In genomic region chr9:66945161-66945560, GRCm38 (mm10) we compare ENCODE assay signal across 8 mouse cellular contexts. TPM values are rescaled to one million over a fixed set of nuclear protein-coding genes. Genes with fewer than 3 reads are reported as not detected.
DNase-seq lines count a peak whose midpoint lies in the region; ATAC-seq and TF ChIP-seq lines count a peak whose summit lies in the region.

No protein-coding gene starts in this region.

- H3K36me3 ChIP-seq in kidney, embryonic 16.5 days (ENCODE audit: insufficient read depth, low read length), result peaks cover 11% of the 10 kb centered on the region
- H3K36me3 ChIP-seq in hindbrain, embryonic 15.5 days, result peaks cover 8% of the 10 kb centered on the region
- H3K36me3 ChIP-seq in midbrain, postnatal 0 days (ENCODE audit: insufficient read depth, low read length), result peaks cover 2% of the 10 kb centered on the region; the same call in 1 of the 2 replicates

- peak overlapping the region; percentile 98 for H3K9ac ChIP-seq in kidney, embryonic 16.5 days (replicated peaks; ENCODE audit: low read length)
- peak overlapping the region; percentile 70 for H3K9ac ChIP-seq in hindbrain, embryonic 15.5 days
- no peak overlapping the region; the same call in 1 of the 2 replicates for H3K9ac ChIP-seq in midbrain, postnatal 0 days (replicated peaks; ENCODE audit: low read length, poor library complexity, severe bottlenecking)

- no peak for DNase-seq in kidney, adult 9 months
- no peak for DNase-seq in midbrain, postnatal 0 days (ENCODE audit: low spot score)
- no peak for DNase-seq in T-cell, adult 2 months (ENCODE audit: low spot score)
- DNase-seq in right cerebral cortex, adult 2 months (ENCODE audit: low spot score in 2 of 2), result no peak

- peak overlapping the region; percentile 88 for H3K4me3 ChIP-seq in kidney, embryonic 16.5 days (ENCODE audit: low read length)
- H3K4me3 ChIP-seq in cortical plate, adult 2 months (ENCODE audit: insufficient read depth, low read length), result peak overlapping the region; percentile 53
- H3K4me3 ChIP-seq in hindbrain, embryonic 15.5 days, result peak overlapping the region; percentile 64
- H3K4me3 ChIP-seq in midbrain, postnatal 0 days (ENCODE audit: low read depth, low read length), result peak overlapping the region; percentile 94

- H3K4me1 ChIP-seq in kidney, embryonic 16.5 days (ENCODE audit: insufficient read depth, low read length), result no peaks in the 10 kb centered on the region; the same call in 1 of the 2 replicates
- peaks cover 2% of the 10 kb centered on the region; the same call in 1 of the 2 replicates for H3K4me1 ChIP-seq in cortical plate, adult 2 months (ENCODE audit: control insufficient read depth, insufficient read depth, low read length)
- peaks cover 12% of the 10 kb centered on the region for H3K4me1 ChIP-seq in hindbrain, embryonic 15.5 days (replicated peaks)
- H3K4me1 ChIP-seq in midbrain, postnatal 0 days (ENCODE audit: insufficient read depth, low read length), result no peaks in the 10 kb centered on the region; the same call in 1 of the 2 replicates

- ATAC-seq in kidney, embryonic 16.5 days (ENCODE audit: low FRiP score, low TSS enrichment), result no peak
- no peak for ATAC-seq in hindbrain, embryonic 15.5 days (ENCODE audit: low FRiP score, low read depth)
- ATAC-seq in midbrain, postnatal 0 days (ENCODE audit: low FRiP score), result no peak
- no peak; the same call in 1 of the 2 replicates for ATAC-seq in megakaryocyte-erythroid progenitor cell, adult 5-6 weeks (replicated peaks; ENCODE audit: low FRiP score, low TSS enrichment, poor library complexity, severe bottlenecking)

- peak overlapping the region; percentile 98 for H3K27ac ChIP-seq in kidney, embryonic 16.5 days (ENCODE audit: low read length)
- peak overlapping the region; percentile 43; the same call in 1 of the 2 replicates for H3K27ac ChIP-seq in cortical plate, adult 2 months (ENCODE audit: insufficient read depth, low read length)
- peak overlapping the region; percentile 93 for H3K27ac ChIP-seq in hindbrain, embryonic 15.5 days (replicated peaks)
- peak overlapping the region; percentile 89; the same call in 1 of the 2 replicates for H3K27ac ChIP-seq in midbrain, postnatal 0 days (ENCODE audit: low read depth, low read length)

- H3K27me3 ChIP-seq in kidney, embryonic 16.5 days (ENCODE audit: insufficient read depth, low read length), result no peaks in the 10 kb centered on the region
- no peaks in the 10 kb centered on the region for H3K27me3 ChIP-seq in hindbrain, embryonic 15.5 days
- H3K27me3 ChIP-seq in midbrain, postnatal 0 days (ENCODE audit: insufficient read depth, low read length), result no peaks in the 10 kb centered on the region

- WGBS in kidney, embryonic 16.5 days, result 10% methylated on average over 4 of the region's 4 CpGs
- WGBS in hindbrain, embryonic 15.5 days, result 30% methylated on average over 4 of the region's 4 CpGs
- WGBS in midbrain, postnatal 0 days, result 16% methylated on average over 4 of the region's 4 CpGs

- TF ChIP-seq POLR2A in cortical plate, adult 2 months (IDR thresholded peaks at IDR 0.05; ENCODE audit: extremely low read depth, insufficient read depth, low read length), result no peak

- peak overlapping the region; percentile 77 for H3K4me2 ChIP-seq in kidney, embryonic 16.5 days (replicated peaks; ENCODE audit: low read depth, low read length)
- peak overlapping the region; percentile 71 for H3K4me2 ChIP-seq in hindbrain, embryonic 15.5 days
- H3K4me2 ChIP-seq in midbrain, postnatal 0 days (ENCODE audit: low read depth, low read length, poor library complexity, severe bottlenecking), result peak overlapping the region; percentile 77

- TF ChIP-seq CTCF in cortical plate, adult 2 months (IDR thresholded peaks at IDR 0.05; ENCODE audit: extremely low read depth, insufficient read depth, low read length), result no peak
- no peak for TF ChIP-seq CTCF in midbrain, postnatal 0 days (IDR thresholded peaks at IDR 0.05)

- no peaks in the 10 kb centered on the region for H3K9me3 ChIP-seq in kidney, embryonic 16.5 days (ENCODE audit: low read length)
- no peaks in the 10 kb centered on the region for H3K9me3 ChIP-seq in hindbrain, embryonic 15.5 days
- H3K9me3 ChIP-seq in midbrain, postnatal 0 days (ENCODE audit: low read length), result no peaks in the 10 kb centered on the region

RNA-seq across cellular contexts. Expression of gene Rps27l, which starts 0.7 kb away (rescaled TPM):
- polyA plus RNA-seq in kidney, embryonic 16.5 days (2015; fragmentation: Nextera tagmentation; extraction: Ambion mirVana), result 585 and 609 TPM in 2 replicates
- 43.3 and 54.1 TPM in 2 replicates for polyA plus RNA-seq in cortical plate, adult 2 months (2012; rRNA removed)
- polyA plus RNA-seq in hindbrain, embryonic 15.5 days (2015; fragmentation: Nextera tagmentation; extraction: Ambion mirVana), result 237 and 266 TPM in 2 replicates
- 45.8 and 51.7 TPM in 2 replicates for total RNA-seq in midbrain, postnatal 0 days (2014; rRNA removed)
- polyA plus RNA-seq in midbrain, postnatal 0 days (2015; fragmentation: Nextera tagmentation; extraction: Ambion mirVana), result 160 and 168 TPM in 2 replicates
- 858 and 1,123 TPM in 2 replicates for total RNA-seq in megakaryocyte-erythroid progenitor cell, adult 5-6 weeks (2014; fragmentation: Nextera tagmentation)
- total RNA-seq in megakaryocyte-erythroid progenitor cell, adult 5-6 weeks (2017), result 286 and 317 TPM in 2 replicates

RNA-seq across cellular contexts. Expression of gene Rab8b, which starts 25.7 kb away (rescaled TPM):
- polyA plus RNA-seq in kidney, embryonic 16.5 days (2015; fragmentation: Nextera tagmentation; extraction: Ambion mirVana), result 27.0 and 27.8 TPM in 2 replicates
- 17.4 and 17.9 TPM in 2 replicates for polyA plus RNA-seq in cortical plate, adult 2 months (2012; rRNA removed)
- polyA plus RNA-seq in hindbrain, embryonic 15.5 days (2015; fragmentation: Nextera tagmentation; extraction: Ambion mirVana), result 35.9 and 38.4 TPM in 2 replicates
- 26.0 and 29.6 TPM in 2 replicates for total RNA-seq in midbrain, postnatal 0 days (2014; rRNA removed)
- 15.2 and 18.2 TPM in 2 replicates for polyA plus RNA-seq in midbrain, postnatal 0 days (2015; fragmentation: Nextera tagmentation; extraction: Ambion mirVana)
- 45.9 and 52.1 TPM in 2 replicates for total RNA-seq in megakaryocyte-erythroid progenitor cell, adult 5-6 weeks (2014; fragmentation: Nextera tagmentation)
- 81.6 and 90.4 TPM in 2 replicates for total RNA-seq in megakaryocyte-erythroid progenitor cell, adult 5-6 weeks (2017)

RNA-seq across cellular contexts. Expression of gene Lactb, which starts 30.1 kb away (rescaled TPM):
- 16.0 and 17.7 TPM in 2 replicates for polyA plus RNA-seq in kidney, embryonic 16.5 days (2015; fragmentation: Nextera tagmentation; extraction: Ambion mirVana)
- 18.2 and 18.5 TPM in 2 replicates for polyA plus RNA-seq in cortical plate, adult 2 months (2012; rRNA removed)
- polyA plus RNA-seq in hindbrain, embryonic 15.5 days (2015; fragmentation: Nextera tagmentation; extraction: Ambion mirVana), result 11.9 and 12.4 TPM in 2 replicates
- 18.6 and 18.8 TPM in 2 replicates for total RNA-seq in midbrain, postnatal 0 days (2014; rRNA removed)
- polyA plus RNA-seq in midbrain, postnatal 0 days (2015; fragmentation: Nextera tagmentation; extraction: Ambion mirVana), result 9.6 and 12.9 TPM in 2 replicates
- total RNA-seq in megakaryocyte-erythroid progenitor cell, adult 5-6 weeks (2014; fragmentation: Nextera tagmentation), result 12.5 and 13.7 TPM in 2 replicates
- total RNA-seq in megakaryocyte-erythroid progenitor cell, adult 5-6 weeks (2017), result 20.3 and 24.9 TPM in 2 replicates

Comparison
In these comparisons a context has a peak if more than half of its experiments do, and no peak if none do; other contexts are left out.
1. H3K27ac ChIP-seq: peak in every context shown above with its lines; median percentile 98 in kidney, embryonic 16.5 days; 93 in hindbrain, embryonic 15.5 days; 89 in midbrain, postnatal 0 days; 43 in cortical plate, adult 2 months.